Mouse (Mus musculus): Measurements from ENCODE around the gene 4930415L06Rik. TPM values are rescaled to one million over a fixed set of nuclear protein-coding genes. Genes with fewer than 3 reads are reported as not detected.

Gene 4930415L06Rik
- polyA plus RNA-seq (2016; fragmentation: Nextera tagmentation; extraction: Ambion mirVana) = not detected in 2 replicates

DNA sequence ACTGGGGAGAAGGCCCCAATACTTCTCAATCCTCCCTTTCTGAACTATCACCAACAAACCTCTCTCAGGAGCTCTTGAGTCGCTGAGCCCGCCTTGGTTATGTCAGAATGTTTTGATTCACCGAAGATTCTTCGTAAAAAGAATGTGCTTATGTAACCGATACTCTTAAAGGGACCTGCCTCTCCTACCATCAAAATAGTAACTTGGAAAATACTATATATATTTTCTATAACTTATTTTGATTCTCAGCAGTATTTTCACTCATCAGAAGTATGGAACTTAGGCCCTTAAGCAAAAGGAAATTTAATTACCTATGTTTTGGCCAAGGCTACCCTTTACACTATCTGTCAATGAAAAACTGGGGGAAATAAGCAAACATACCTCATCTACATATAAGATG is at the start of gene 4930415L06Rik:
4930415L06Rik (minus strand) TSS at position 101 of the 400 bp plus-strand sequence.
- no peaks in the 10 kb centered on the region for H3K36me3 ChIP-seq
- H3K27ac ChIP-seq = no peak within 1 kb of the TSS
- H3K27me3 ChIP-seq (ENCODE audit: insufficient read depth, poor library complexity, severe bottlenecking) = no peaks in the 10 kb centered on the region
- no peaks in the 10 kb centered on the region for H3K9me3 ChIP-seq
- no peaks in the 10 kb centered on the region for H3K4me1 ChIP-seq (replicated peaks)
- DNase-seq (ENCODE audit: low spot score) = no peak
- no peak within 1 kb of the TSS for H3K4me3 ChIP-seq
- 97% methylated on average over 5 of the region's 5 CpGs for WGBS

DNA sequence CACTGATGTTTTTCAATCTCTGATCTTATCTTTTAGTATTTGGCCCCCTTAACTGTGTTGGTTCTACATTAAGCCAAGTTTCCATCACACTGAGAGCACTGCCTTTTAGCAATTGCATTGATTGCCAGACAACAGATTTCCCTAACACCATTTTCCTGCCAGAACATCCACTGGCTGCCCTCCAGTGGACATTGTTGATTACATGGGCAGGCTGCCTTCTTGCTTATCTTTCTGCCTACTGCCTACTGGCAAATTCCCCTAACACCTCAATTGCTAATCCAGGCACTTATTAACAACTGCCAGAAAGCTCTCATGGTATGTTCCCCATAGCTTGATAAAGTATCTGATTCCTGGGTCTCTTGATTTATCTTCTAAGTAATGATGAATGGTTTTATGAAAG is 46.0 kb upstream of the 4930415L06Rik start:
- H3K27ac ChIP-seq = no peak overlapping the region
- H3K27me3 ChIP-seq (ENCODE audit: insufficient read depth, poor library complexity, severe bottlenecking) = no peaks in the 10 kb centered on the region
- H3K4me1 ChIP-seq (replicated peaks) = no peaks in the 10 kb centered on the region
- H3K9me3 ChIP-seq = no peaks in the 10 kb centered on the region
- H3K36me3 ChIP-seq = no peaks in the 10 kb centered on the region
- DNase-seq (ENCODE audit: low spot score) = no peak
- H3K4me3 ChIP-seq = no peak overlapping the region

DNA sequence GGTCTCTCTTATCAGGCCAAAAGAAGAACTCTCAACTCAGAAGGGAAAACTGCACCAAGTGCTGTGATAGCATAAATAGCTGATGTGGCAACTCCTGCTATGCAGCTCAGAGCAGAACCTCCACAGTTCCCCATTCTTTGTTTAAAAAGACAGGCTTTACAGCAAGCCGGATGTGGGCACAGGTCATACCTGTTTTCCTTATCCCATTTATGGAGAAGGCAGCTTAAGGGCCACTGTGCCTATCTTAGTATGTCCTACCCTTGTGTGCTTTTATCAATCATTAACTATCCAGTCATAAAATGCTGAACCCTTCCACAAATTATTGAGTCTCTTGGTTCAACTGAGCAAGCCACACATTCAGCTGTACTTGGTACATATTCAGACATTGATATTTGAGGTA is 27.8 kb downstream of the 4930415L06Rik start:
- no peak for DNase-seq (ENCODE audit: low spot score)
- no peaks in the 10 kb centered on the region for H3K36me3 ChIP-seq
- WGBS = 96% methylated on average over 1 of the region's 1 CpGs

More for the DNA sequence above, 27.8 kb downstream of the 4930415L06Rik start:
- Histone ChIP-seq H3K27me3 (ENCODE audit: insufficient read depth, poor library complexity, severe bottlenecking) (no peaks in the 10 kb centered on the region), H3K27ac (no peak overlapping the region), H3K4me3 (no peak overlapping the region), H3K9me3 (no peaks in the 10 kb centered on the region), H3K4me1 (replicated peaks) (no peaks in the 10 kb centered on the region)

Other genes starting within 250 kb of the 4930415L06Rik start
- gene 4932429P05Rik, start 180.6 kb downstream of the 4930415L06Rik start, polyA plus RNA-seq (2016; fragmentation: Nextera tagmentation; extraction: Ambion mirVana) = not detected in 2 replicates